Mouse (Mus musculus): ENCODE measurements around the gene Setd5. TPM values are rescaled to one million over a fixed set of nuclear protein-coding genes. Genes with fewer than 3 reads are reported as not detected.

Setd5 gene
- polyA plus RNA-seq, 1 experiment from 2014 or later, result 69.1 TPM

DNA sequence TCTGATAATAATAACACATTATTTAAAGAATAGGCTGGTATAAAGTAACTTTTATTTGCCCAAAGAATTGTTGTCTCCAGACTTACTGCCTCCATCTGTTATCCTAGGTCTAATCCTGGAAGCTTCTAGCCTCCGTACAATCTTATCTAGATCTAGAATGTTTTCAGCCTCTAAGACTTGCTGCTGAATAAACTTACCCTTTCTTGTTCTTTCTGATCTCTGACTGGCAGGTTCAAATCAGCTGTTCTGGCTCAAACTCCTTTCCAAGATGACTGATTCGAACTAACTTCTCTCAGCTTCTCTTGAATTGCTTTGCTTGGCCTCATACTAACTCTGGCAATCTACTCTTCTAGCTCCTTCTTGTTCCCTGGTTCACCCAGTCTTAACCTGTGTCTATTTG is 36.8 kb upstream of the Setd5 start:
- Histone ChIP-seq H3K4me1 (peaks cover 16% of the 10 kb centered on the region), H3K36me3 (no peaks in the 10 kb centered on the region), H3K4me2 (replicated peaks) (no peak overlapping the region), H3K27me3 (0 out of 2 replicates have a peak, but pooled peaks cover 3% of the 10 kb centered on the region), H3K9me3 (no peaks in the 10 kb centered on the region), H3K27ac (replicated peaks) (no peak overlapping the region), H3K4me3 (no peak overlapping the region), H3K9ac (replicated peaks) (no peak overlapping the region)
- 86% methylated on average over 2 of the region's 2 CpGs for WGBS
- no peak for ATAC-seq (ENCODE audit: low FRiP score, low read depth)

DNA sequence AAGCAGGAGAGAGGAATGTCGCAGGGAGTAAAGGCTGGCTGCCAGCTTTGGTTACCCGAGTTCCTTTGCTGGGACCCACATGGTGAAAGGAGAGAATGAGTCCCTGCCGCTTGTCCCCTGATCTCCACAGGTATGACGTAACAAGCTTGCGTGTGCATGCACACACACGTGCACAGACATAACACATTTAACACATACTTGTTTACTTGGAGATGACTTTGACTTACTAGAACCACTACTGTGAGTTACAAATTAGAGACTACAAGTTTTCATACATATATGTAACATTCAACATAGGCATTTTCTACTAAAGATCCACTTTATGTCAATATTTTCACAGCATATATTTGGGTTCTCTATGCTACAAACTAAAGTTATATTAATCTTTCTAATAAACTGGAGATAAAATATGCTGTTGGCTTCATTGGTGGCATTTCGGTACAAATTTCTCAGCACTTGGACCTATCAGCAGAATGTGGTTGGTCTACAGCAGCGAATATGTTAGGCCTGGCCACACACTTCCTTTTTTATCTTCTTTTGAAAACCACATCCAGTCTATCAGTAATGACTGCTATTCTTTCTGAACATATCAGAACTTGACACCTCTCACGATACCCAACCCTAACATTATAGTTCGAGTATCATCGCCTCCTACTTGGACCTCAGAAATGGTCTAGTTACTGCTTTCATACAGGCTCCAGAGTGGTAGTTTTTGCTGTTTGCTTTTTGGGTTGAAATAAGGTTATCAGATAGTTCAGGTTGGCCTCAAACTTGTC is 35.8 kb upstream of the Setd5 start:
- H3K4me1 ChIP-seq, result peaks cover 18% of the 10 kb centered on the region
- no peak overlapping the region for H3K4me2 ChIP-seq (replicated peaks)
- no peak overlapping the region for H3K9ac ChIP-seq (replicated peaks)
- no peaks in the 10 kb centered on the region for H3K36me3 ChIP-seq
- no peak overlapping the region for H3K4me3 ChIP-seq
- H3K9me3 ChIP-seq, result no peaks in the 10 kb centered on the region
- H3K27me3 ChIP-seq, result 0 out of 2 replicates have a peak, but pooled peaks cover 2% of the 10 kb centered on the region
- H3K27ac ChIP-seq (replicated peaks), result no peak overlapping the region
- WGBS, result 85% methylated on average over 11 of the region's 11 CpGs
- no peak for ATAC-seq (ENCODE audit: low FRiP score, low read depth)

GRCm38 (mm10) chr6:113045575-113045974 is 31.6 kb upstream of the Setd5 start:
- Histone ChIP-seq H3K4me3 (peak overlapping the region; percentile 89), H3K9me3 (no peaks in the 10 kb centered on the region), H3K4me2 (replicated peaks) (peak overlapping the region; percentile 93), H3K27ac (replicated peaks) (peak overlapping the region; percentile 88), H3K36me3 (peaks cover 18% of the 10 kb centered on the region; the same call in 1 of the 2 replicates), H3K4me1 (peaks cover 21% of the 10 kb centered on the region), H3K9ac (replicated peaks) (peak overlapping the region; percentile 82), H3K27me3 (no peaks in the 10 kb centered on the region)
- 1% methylated on average over 11 of the region's 11 CpGs for WGBS
- peak; percentile 52 for ATAC-seq (ENCODE audit: low FRiP score, low read depth)

GRCm38 (mm10) chr6:113046041-113046975 is 30.9 kb upstream of the Setd5 start, which contains the start of gene Thumpd3:
TSS of gene Thumpd3 (plus strand) at chr6:113046225.
- peak within 1 kb of the TSS; percentile 89 for H3K4me3 ChIP-seq
- peak within 1 kb of the TSS; percentile 93 for H3K4me2 ChIP-seq (replicated peaks)
- WGBS, result under 1% methylated on average over 59 of the region's 59 CpGs
- no peaks in the 10 kb centered on the region for H3K9me3 ChIP-seq
- peaks cover 21% of the 10 kb centered on the region for H3K4me1 ChIP-seq
- peak within 1 kb of the TSS; percentile 82 for H3K9ac ChIP-seq (replicated peaks)
- H3K27me3 ChIP-seq, result no peaks in the 10 kb centered on the region
- peak within 1 kb of the TSS; percentile 88 for H3K27ac ChIP-seq (replicated peaks)
- peaks cover 23% of the 10 kb centered on the region for H3K36me3 ChIP-seq
- ATAC-seq (ENCODE audit: low FRiP score, low read depth), result peak; percentile 100

DNA sequence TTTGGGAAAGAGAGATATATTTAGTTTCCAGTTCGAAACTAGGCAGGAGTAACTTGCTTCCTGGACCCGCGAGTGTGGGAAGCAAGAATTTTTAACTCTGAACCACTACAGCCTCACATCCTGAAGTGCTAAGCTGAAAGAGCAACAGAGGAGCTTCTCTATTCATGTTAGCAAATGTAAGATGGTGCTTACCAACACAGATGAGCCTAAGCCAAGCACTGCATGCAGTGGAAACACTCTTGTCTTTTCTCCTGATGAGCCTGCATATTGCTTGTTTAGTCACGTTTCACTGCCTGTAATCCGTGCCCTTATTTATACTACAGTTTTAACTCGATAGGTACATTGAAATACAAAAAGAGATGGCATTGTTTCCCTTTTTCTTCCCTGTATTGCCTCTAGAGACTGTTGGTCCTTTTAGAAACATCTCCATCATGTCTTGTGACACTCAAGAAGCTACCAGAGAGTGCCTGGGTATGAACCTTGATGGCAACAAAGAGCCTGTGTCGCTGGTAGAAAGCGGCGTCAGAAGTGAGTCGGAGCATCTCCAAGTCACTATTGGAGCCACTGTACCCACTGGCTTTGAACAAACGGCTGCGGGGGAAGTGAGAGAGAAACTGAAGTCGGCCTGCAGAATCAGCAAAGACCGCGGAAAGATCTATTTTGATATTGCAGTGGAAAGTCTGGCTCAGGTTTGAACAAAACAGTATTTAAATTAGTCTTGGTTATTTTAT is 30.0 kb upstream of the Setd5 start:
- H3K27ac ChIP-seq (replicated peaks), result no peak overlapping the region; the same call in 1 of the 2 replicates
- peaks cover 21% of the 10 kb centered on the region for H3K4me1 ChIP-seq
- H3K9me3 ChIP-seq, result no peaks in the 10 kb centered on the region
- H3K27me3 ChIP-seq, result no peaks in the 10 kb centered on the region
- peak overlapping the region; percentile 93 for H3K4me2 ChIP-seq (replicated peaks)
- peaks cover 28% of the 10 kb centered on the region for H3K36me3 ChIP-seq
- no peak for ATAC-seq (ENCODE audit: low FRiP score, low read depth)
- WGBS, result 68% methylated on average over 15 of the region's 15 CpGs
- H3K9ac ChIP-seq (replicated peaks), result peak overlapping the region; percentile 74; the same call in 1 of the 2 replicates
- peak overlapping the region; percentile 89 for H3K4me3 ChIP-seq

GRCm38 (mm10) chr6:113048371-113048770 is 28.8 kb upstream of the Setd5 start:
- Histone ChIP-seq H3K9me3 (no peaks in the 10 kb centered on the region), H3K4me3 (no peak overlapping the region), H3K4me1 (peaks cover 21% of the 10 kb centered on the region), H3K4me2 (replicated peaks) (no peak overlapping the region), H3K27me3 (no peaks in the 10 kb centered on the region), H3K27ac (replicated peaks) (no peak overlapping the region), H3K9ac (replicated peaks) (no peak overlapping the region), H3K36me3 (peaks cover 38% of the 10 kb centered on the region)
- ATAC-seq (ENCODE audit: low FRiP score, low read depth), result no peak
- WGBS, result 98% methylated on average over 2 of the region's 2 CpGs

- H3K9ac ChIP-seq (replicated peaks), result no peak overlapping the region
- WGBS, result 93% methylated on average over 3 of the region's 3 CpGs
- H3K36me3 ChIP-seq, result peaks cover 46% of the 10 kb centered on the region
- ATAC-seq (ENCODE audit: low FRiP score, low read depth), result no peak
- H3K4me1 ChIP-seq, result peaks cover 21% of the 10 kb centered on the region
- H3K9me3 ChIP-seq, result no peaks in the 10 kb centered on the region
- H3K27me3 ChIP-seq, result no peaks in the 10 kb centered on the region
- no peak overlapping the region for H3K4me2 ChIP-seq (replicated peaks)
- H3K27ac ChIP-seq (replicated peaks), result no peak overlapping the region
- no peak overlapping the region for H3K4me3 ChIP-seq
These were observed 28.0 kb upstream of the Setd5 start for GRCm38 (mm10) chr6:113049159-113049558.

- no peak for ATAC-seq (ENCODE audit: low FRiP score, low read depth)
- no peak overlapping the region for H3K4me2 ChIP-seq (replicated peaks)
- H3K9ac ChIP-seq (replicated peaks), result no peak overlapping the region
- no peaks in the 10 kb centered on the region for H3K27me3 ChIP-seq
- H3K36me3 ChIP-seq, result peaks cover 78% of the 10 kb centered on the region
- H3K27ac ChIP-seq (replicated peaks), result no peak overlapping the region
- H3K9me3 ChIP-seq, result no peaks in the 10 kb centered on the region
- 87% methylated on average over 3 of the region's 3 CpGs for WGBS
- peaks cover 4% of the 10 kb centered on the region; the same call in 1 of the 2 replicates for H3K4me1 ChIP-seq
- no peak overlapping the region for H3K4me3 ChIP-seq
These were observed 24.2 kb upstream of the Setd5 start for GRCm38 (mm10) chr6:113052972-113053371.

- ATAC-seq (ENCODE audit: low FRiP score, low read depth), result no peak
- Histone ChIP-seq H3K9me3 (no peaks in the 10 kb centered on the region), H3K9ac (replicated peaks) (no peak overlapping the region), H3K4me2 (replicated peaks) (no peak overlapping the region), H3K4me1 (no peaks in the 10 kb centered on the region), H3K4me3 (no peak overlapping the region), H3K27me3 (no peaks in the 10 kb centered on the region), H3K27ac (replicated peaks) (no peak overlapping the region), H3K36me3 (peaks cover 80% of the 10 kb centered on the region)
- WGBS, result 91% methylated on average over 6 of the region's 6 CpGs
These were observed 22.5 kb upstream of the Setd5 start for GRCm38 (mm10) chr6:113054552-113055107.

- H3K36me3 ChIP-seq, result peaks cover 87% of the 10 kb centered on the region
These were observed 16.1 kb upstream of the Setd5 start for GRCm38 (mm10) chr6:113060892-113061563.

GRCm38 (mm10) chr6:113062253-113062652 is 14.9 kb upstream of the Setd5 start:
- ATAC-seq (ENCODE audit: low FRiP score, low read depth), result no peak
- Histone ChIP-seq H3K36me3 (peaks cover 89% of the 10 kb centered on the region), H3K9me3 (no peaks in the 10 kb centered on the region), H3K4me1 (no peaks in the 10 kb centered on the region), H3K4me2 (replicated peaks) (no peak overlapping the region), H3K4me3 (no peak overlapping the region), H3K27me3 (no peaks in the 10 kb centered on the region), H3K9ac (replicated peaks) (no peak overlapping the region), H3K27ac (replicated peaks) (no peak overlapping the region)
- 27% methylated on average over 3 of the region's 3 CpGs for WGBS

More at GRCm38 (mm10) chr6:113060892-113061563, 16.1 kb upstream of the Setd5 start:
- Histone ChIP-seq H3K4me2 (replicated peaks) (no peak overlapping the region), H3K9ac (replicated peaks) (no peak overlapping the region), H3K27me3 (no peaks in the 10 kb centered on the region), H3K27ac (replicated peaks) (no peak overlapping the region), H3K4me1 (no peaks in the 10 kb centered on the region), H3K4me3 (no peak overlapping the region), H3K9me3 (no peaks in the 10 kb centered on the region)
- no peak for ATAC-seq (ENCODE audit: low FRiP score, low read depth)
- 79% methylated on average over 1 of the region's 1 CpGs for WGBS

Measured in midbrain, embryonic 12.5 days (tissue).